Mouse (Mus musculus): ENCODE results near the gene Gm49393.

Gene Gm49393

DNA sequence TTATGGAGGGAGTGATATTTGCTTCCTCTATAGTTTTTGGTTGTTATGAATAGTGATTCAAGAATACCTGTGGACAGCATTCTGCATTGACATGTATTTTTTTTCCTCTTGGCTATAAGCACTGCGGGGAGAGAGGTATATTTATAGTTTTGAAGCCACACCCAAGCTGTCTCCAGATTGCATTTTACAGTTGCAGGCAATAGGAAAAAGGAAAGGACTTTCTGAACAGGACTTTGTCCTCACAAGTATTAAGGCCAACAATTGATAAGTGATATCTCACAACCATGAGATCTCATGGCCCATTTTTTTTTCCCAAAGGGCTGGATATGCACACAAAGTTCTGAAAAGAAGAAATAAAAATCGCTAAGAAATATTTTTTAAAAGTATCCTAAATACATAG lies 125.7 kb downstream of the Gm49393 start:
- no peak for DNase-seq (ENCODE audit: low spot score)
